Mouse (Mus musculus): ENCODE measurements around the gene Hnrnpr.

DNA sequence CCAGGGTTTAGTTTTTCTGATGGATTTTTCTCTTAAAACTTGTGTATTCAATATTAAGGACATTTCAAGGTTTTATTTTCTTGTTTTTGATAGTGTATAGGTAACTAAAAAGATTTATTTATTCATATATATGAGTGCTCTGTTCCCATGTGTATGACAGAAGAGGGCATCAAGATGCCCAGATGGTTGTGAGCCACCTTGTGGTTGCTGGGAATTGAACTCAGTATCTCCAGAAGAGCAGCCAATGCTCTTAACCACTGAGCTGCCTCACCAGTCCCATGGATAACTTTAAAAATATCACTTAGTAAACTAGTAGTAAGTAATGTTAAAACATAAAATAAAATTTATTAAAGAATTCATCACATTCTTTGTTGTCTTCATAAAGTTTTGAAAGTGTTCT, 17.4 kb downstream of the Hnrnpr start:
- TF ChIP-seq ZC3H11A (IDR thresholded peaks at IDR 0.05; ENCODE audit: borderline replicate concordance, low read depth, low read length) (no peak), HCFC1 (IDR thresholded peaks at IDR 0.05; ENCODE audit: borderline replicate concordance, insufficient read depth, low read length) (no peak)
